Mouse (Mus musculus): ENCODE measurements around the gene Lama2.

DNA sequence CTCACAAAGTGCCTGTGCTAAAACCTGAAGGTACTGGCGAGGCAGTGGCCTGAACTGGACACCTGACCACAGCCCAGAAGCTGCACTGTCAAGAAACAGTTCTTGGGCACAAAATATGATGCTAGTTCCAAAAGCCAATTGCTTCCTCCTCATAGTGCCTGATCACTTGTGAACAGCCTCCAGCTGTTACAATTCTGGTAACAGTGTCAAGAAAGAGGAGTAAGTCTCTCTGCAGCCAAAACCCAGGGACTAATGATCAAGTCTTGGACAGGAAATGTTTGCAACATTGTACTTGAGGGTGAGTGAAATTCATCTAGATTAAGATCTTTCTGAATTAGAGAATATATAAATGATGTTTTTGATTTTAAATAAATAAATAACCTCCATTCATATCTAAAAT is 399.9 kb downstream of the Lama2 start:
- TF ChIP-seq CTCF (IDR thresholded peaks at IDR 0.05) (no peak), EP300 (IDR thresholded peaks at IDR 0.05; ENCODE audit: insufficient read depth, low read depth, low read length) (no peak)

All from heart, adult 2 months (tissue).